Mouse (Mus musculus) liver, postnatal 0 days (tissue): ENCODE data around the gene Dlg5.

Experiments
- CTCF ChIP-seq: sonication (generic); IDR thresholded peaks from 2 replicates; pipeline ENCODE4 v1.5.1; 2016; ENCODE audit warnings: antibody characterized with exemption, low read depth
- EP300 ChIP-seq: IDR thresholded peaks from 2 replicates; pipeline ENCODE4 v1.6.1; 2016; ENCODE audit warnings: antibody characterized with exemption, low read depth, mild to moderate bottlenecking

DNA sequence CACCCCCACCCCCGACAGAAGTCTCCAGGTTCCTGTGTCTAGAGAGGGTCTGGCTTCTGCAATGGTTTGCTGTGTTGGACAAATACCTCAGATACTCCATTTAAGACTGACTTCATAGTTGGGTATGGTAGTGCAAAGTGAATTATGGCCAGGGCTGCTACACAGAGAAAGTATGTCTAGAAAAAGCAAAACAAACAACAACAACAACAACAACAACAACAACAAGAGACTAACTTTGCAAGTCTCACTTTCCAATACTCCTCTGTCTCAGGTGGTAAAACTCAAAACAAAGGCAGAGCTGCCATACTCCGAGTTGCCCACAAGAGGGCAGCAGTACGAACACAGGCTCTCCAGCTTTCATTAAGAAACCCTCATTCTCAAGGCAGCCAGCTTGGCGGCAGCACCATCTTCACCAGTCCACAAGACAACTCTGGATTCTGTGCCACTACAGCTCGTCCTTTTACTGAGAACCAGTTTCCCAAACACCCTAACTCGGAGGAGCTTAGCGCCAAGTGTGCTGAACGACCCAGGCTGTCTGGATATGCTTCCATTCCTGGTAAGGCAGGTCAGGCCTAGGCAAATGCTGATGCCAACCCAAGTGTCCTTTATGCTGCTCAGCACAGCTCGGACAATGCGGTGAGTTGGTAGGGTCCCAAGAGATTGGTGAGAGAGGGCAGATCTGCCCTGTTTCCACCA lies 63.8 kb downstream of the Dlg5 start:
- peak; percentile 91 for TF ChIP-seq CTCF
- TF ChIP-seq EP300 = no peak
